Mouse (Mus musculus): ENCODE measurements around the gene Unc5cl. TPM values are rescaled to one million over a fixed set of nuclear protein-coding genes. Genes with fewer than 3 reads are reported as not detected.

Unc5cl gene
- polyA plus RNA-seq, 1 experiment from 2014 or later: 0.23 TPM

GRCm38 (mm10) chr17:48433689-48434330, 20.9 kb upstream of the Unc5cl start:
- Histone ChIP-seq H3K27ac (no peak overlapping the region), H3K4me3 (replicated peaks) (no peak overlapping the region), H3K4me1 (replicated peaks) (peaks cover 12% of the 10 kb centered on the region; the same call in 1 of the 2 replicates), H3K36me3 (no peaks in the 10 kb centered on the region), H3K9ac (replicated peaks) (no peak overlapping the region), H3K27me3 (no peaks in the 10 kb centered on the region), H3K4me2 (replicated peaks) (no peak overlapping the region), H3K9me3 (no peaks in the 10 kb centered on the region)
- ATAC-seq: no peak
- WGBS: 78% methylated on average over 6 of the region's 6 CpGs

- no peaks in the 10 kb centered on the region for H3K27me3 ChIP-seq
- H3K4me3 ChIP-seq (replicated peaks): no peak overlapping the region
- H3K9me3 ChIP-seq: no peaks in the 10 kb centered on the region
- 79% methylated on average over 5 of the region's 5 CpGs for WGBS
- H3K27ac ChIP-seq: no peak overlapping the region
- no peaks in the 10 kb centered on the region for H3K36me3 ChIP-seq
- H3K9ac ChIP-seq (replicated peaks): no peak overlapping the region
- peaks cover 12% of the 10 kb centered on the region; the same call in 1 of the 2 replicates for H3K4me1 ChIP-seq (replicated peaks)
- H3K4me2 ChIP-seq (replicated peaks): no peak overlapping the region
- no peak for ATAC-seq
These were observed 20.2 kb upstream of the Unc5cl start for GRCm38 (mm10) chr17:48434479-48434878.

- H3K27ac ChIP-seq: no peak overlapping the region
- H3K4me2 ChIP-seq (replicated peaks): no peak overlapping the region
- peaks cover 12% of the 10 kb centered on the region; the same call in 1 of the 2 replicates for H3K4me1 ChIP-seq (replicated peaks)
- H3K27me3 ChIP-seq: no peaks in the 10 kb centered on the region
- no peak overlapping the region for H3K9ac ChIP-seq (replicated peaks)
- WGBS: 84% methylated on average over 1 of the region's 1 CpGs
- ATAC-seq: no peak
- no peaks in the 10 kb centered on the region for H3K36me3 ChIP-seq
- H3K9me3 ChIP-seq: no peaks in the 10 kb centered on the region
- H3K4me3 ChIP-seq (replicated peaks): no peak overlapping the region
These were observed 18.2 kb upstream of the Unc5cl start for GRCm38 (mm10) chr17:48436487-48436886.

GRCm38 (mm10) chr17:48437421-48437911, 17.2 kb upstream of the Unc5cl start:
- WGBS: 43% methylated on average over 7 of the region's 7 CpGs
- H3K9ac ChIP-seq (replicated peaks): no peak overlapping the region
- H3K9me3 ChIP-seq: no peaks in the 10 kb centered on the region
- H3K36me3 ChIP-seq: no peaks in the 10 kb centered on the region
- H3K4me1 ChIP-seq (replicated peaks): peaks cover 11% of the 10 kb centered on the region; the same call in 1 of the 2 replicates
- peak overlapping the region; percentile 56; the same call in 1 of the 2 replicates for H3K27ac ChIP-seq
- no peak overlapping the region for H3K4me3 ChIP-seq (replicated peaks)
- H3K4me2 ChIP-seq (replicated peaks): no peak overlapping the region
- ATAC-seq: peak; percentile 41; the same call in 1 of the 2 replicates
- no peaks in the 10 kb centered on the region for H3K27me3 ChIP-seq

- H3K9me3 ChIP-seq: no peaks in the 10 kb centered on the region
- 0 out of 2 replicates have a peak, but pooled peaks cover 1% of the 10 kb centered on the region for H3K4me1 ChIP-seq (replicated peaks)
- ATAC-seq: no peak
- H3K9ac ChIP-seq (replicated peaks): no peak overlapping the region
- H3K4me3 ChIP-seq (replicated peaks): no peak overlapping the region
- no peak overlapping the region for H3K4me2 ChIP-seq (replicated peaks)
- H3K27ac ChIP-seq: no peak overlapping the region
- 70% methylated on average over 7 of the region's 7 CpGs for WGBS
- no peaks in the 10 kb centered on the region for H3K36me3 ChIP-seq
- no peaks in the 10 kb centered on the region for H3K27me3 ChIP-seq
These were observed 11.8 kb upstream of the Unc5cl start for GRCm38 (mm10) chr17:48442745-48443457.

GRCm38 (mm10) chr17:48443542-48444145, 11.1 kb upstream of the Unc5cl start:
- Histone ChIP-seq H3K9me3 (no peaks in the 10 kb centered on the region), H3K9ac (replicated peaks) (no peak overlapping the region), H3K36me3 (no peaks in the 10 kb centered on the region), H3K27ac (no peak overlapping the region), H3K4me2 (replicated peaks) (no peak overlapping the region), H3K27me3 (no peaks in the 10 kb centered on the region), H3K4me1 (replicated peaks) (no peaks in the 10 kb centered on the region), H3K4me3 (replicated peaks) (no peak overlapping the region)
- no peak for ATAC-seq
- WGBS: 59% methylated on average over 16 of the region's 16 CpGs

- no peaks in the 10 kb centered on the region for H3K27me3 ChIP-seq
- no peak overlapping the region for H3K9ac ChIP-seq (replicated peaks)
- H3K4me1 ChIP-seq (replicated peaks): peaks cover 13% of the 10 kb centered on the region; the same call in 1 of the 2 replicates
- no peak overlapping the region for H3K4me3 ChIP-seq (replicated peaks)
- no peak for ATAC-seq
- WGBS: 81% methylated on average over 8 of the region's 8 CpGs
- H3K4me2 ChIP-seq (replicated peaks): no peak overlapping the region
- no peaks in the 10 kb centered on the region for H3K9me3 ChIP-seq
- H3K36me3 ChIP-seq: no peaks in the 10 kb centered on the region
- H3K27ac ChIP-seq: no peak overlapping the region
These were observed 7.0 kb upstream of the Unc5cl start for GRCm38 (mm10) chr17:48447675-48448074.

- ATAC-seq: peak; percentile 22; the same call in 1 of the 2 replicates
- Histone ChIP-seq H3K9me3 (no peaks in the 10 kb centered on the region), H3K4me1 (replicated peaks) (peaks cover 13% of the 10 kb centered on the region; the same call in 1 of the 2 replicates), H3K27me3 (no peaks in the 10 kb centered on the region), H3K9ac (replicated peaks) (no peak overlapping the region), H3K27ac (no peak overlapping the region), H3K36me3 (no peaks in the 10 kb centered on the region), H3K4me2 (replicated peaks) (no peak overlapping the region), H3K4me3 (replicated peaks) (no peak overlapping the region)
- WGBS: 74% methylated on average over 13 of the region's 13 CpGs
These were observed 3.9 kb upstream of the Unc5cl start for GRCm38 (mm10) chr17:48450666-48451352.

- H3K27ac ChIP-seq: no peak within 1 kb of the TSS
- ATAC-seq: peak; percentile 47; the same call in 1 of the 2 replicates
- 69% methylated on average over 7 of the region's 7 CpGs for WGBS
- H3K27me3 ChIP-seq: no peaks in the 10 kb centered on the region
- H3K9me3 ChIP-seq: no peaks in the 10 kb centered on the region
- H3K4me1 ChIP-seq (replicated peaks): peaks cover 13% of the 10 kb centered on the region; the same call in 1 of the 2 replicates
- no peaks in the 10 kb centered on the region for H3K36me3 ChIP-seq
- no peak within 1 kb of the TSS for H3K9ac ChIP-seq (replicated peaks)
- H3K4me3 ChIP-seq (replicated peaks): no peak within 1 kb of the TSS
- H3K4me2 ChIP-seq (replicated peaks): no peak within 1 kb of the TSS
These were observed 3.4 kb upstream of the Unc5cl start, which contains the start of gene Tspo2 for GRCm38 (mm10) chr17:48451353-48451675. TSS of gene Tspo2 (minus strand) at chr17:48451522.

GRCm38 (mm10) chr17:48451753-48452444, 2.8 kb upstream of the Unc5cl start:
- H3K4me1 ChIP-seq (replicated peaks): peaks cover 13% of the 10 kb centered on the region; the same call in 1 of the 2 replicates
- ATAC-seq: no peak
- no peak overlapping the region for H3K9ac ChIP-seq (replicated peaks)
- H3K9me3 ChIP-seq: no peaks in the 10 kb centered on the region
- no peak overlapping the region for H3K4me2 ChIP-seq (replicated peaks)
- no peak overlapping the region for H3K27ac ChIP-seq
- H3K27me3 ChIP-seq: no peaks in the 10 kb centered on the region
- H3K36me3 ChIP-seq: no peaks in the 10 kb centered on the region
- no peak overlapping the region for H3K4me3 ChIP-seq (replicated peaks)
- 60% methylated on average over 9 of the region's 9 CpGs for WGBS

GRCm38 (mm10) chr17:48453489-48453888, 1.2 kb upstream of the Unc5cl start:
- H3K27ac ChIP-seq: no peak overlapping the region
- H3K4me2 ChIP-seq (replicated peaks): no peak overlapping the region
- H3K4me3 ChIP-seq (replicated peaks): no peak overlapping the region
- H3K9me3 ChIP-seq: no peaks in the 10 kb centered on the region
- no peak for ATAC-seq
- H3K9ac ChIP-seq (replicated peaks): no peak overlapping the region
- H3K4me1 ChIP-seq (replicated peaks): peaks cover 13% of the 10 kb centered on the region; the same call in 1 of the 2 replicates
- WGBS: 77% methylated on average over 7 of the region's 7 CpGs
- H3K36me3 ChIP-seq: no peaks in the 10 kb centered on the region
- H3K27me3 ChIP-seq: no peaks in the 10 kb centered on the region

Measured in midbrain, embryonic 13.5 days (tissue).